Comparison of ENCODE assay signal across 14 mouse cellular contexts in the genomic region with DNA sequence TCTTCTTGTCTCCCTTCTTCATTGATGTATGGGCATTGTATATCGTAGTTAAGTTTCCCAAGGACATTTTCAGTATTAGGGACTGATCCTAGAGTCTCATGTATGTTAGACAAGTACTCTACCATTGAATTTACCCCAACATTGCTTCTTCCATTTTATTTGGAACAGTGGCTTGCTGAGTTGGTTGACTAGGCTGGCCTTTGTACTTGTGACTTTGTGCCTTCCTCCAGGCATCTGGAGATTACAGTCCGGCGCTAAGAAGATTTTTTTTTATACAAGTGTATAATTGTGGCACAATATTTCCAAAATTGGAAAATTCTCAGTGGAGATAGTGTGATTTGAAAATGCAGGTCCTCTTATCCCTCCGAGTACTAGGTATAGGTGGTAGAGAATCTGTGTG.
"Had no signal": no experiment of that assay in that cellular context is flagged by ENCODE, and none has a peak within 500 bp of the region (broad histone marks: within the 10 kb centered on the region; RNA-seq: fewer than 3 reads in every experiment).

No protein-coding gene starts in this region.

- DNase-seq: lung, adult 18-20 months; lung, embryonic 14.5 days; lung, postnatal 10 days; lung, postnatal 4 days; midbrain, embryonic 14.5 days; right cerebral cortex, postnatal 14 days; thymus, adult 2 months; thymus, postnatal 25 days; thymus, postnatal 4 days had no signal

- H3K4me2 ChIP-seq: lung, embryonic 14.5 days; midbrain, embryonic 12.5 days; neural tube, embryonic 12.5 days; stomach, embryonic 15.5 days had no signal

- H3K9ac ChIP-seq: lung, embryonic 14.5 days; midbrain, embryonic 12.5 days; neural tube, embryonic 12.5 days; stomach, embryonic 15.5 days had no signal

- H3K27me3 ChIP-seq: midbrain, embryonic 12.5 days; neural tube, embryonic 12.5 days; stomach, embryonic 15.5 days had no signal

- H3K27ac ChIP-seq: midbrain, embryonic 10.5 days; midbrain, embryonic 12.5 days; neural tube, embryonic 12.5 days; stomach, embryonic 15.5 days; stomach, postnatal 0 days had no signal

- H3K36me3 ChIP-seq: midbrain, embryonic 10.5 days; midbrain, embryonic 12.5 days; neural tube, embryonic 12.5 days; stomach, embryonic 15.5 days had no signal

- H3K4me3 ChIP-seq: midbrain, embryonic 10.5 days; midbrain, embryonic 12.5 days; neural tube, embryonic 12.5 days; stomach, embryonic 15.5 days had no signal

- H3K9me3 ChIP-seq: midbrain, embryonic 10.5 days; midbrain, embryonic 12.5 days; neural tube, embryonic 12.5 days; stomach, embryonic 15.5 days had no signal
